Mouse (Mus musculus) heart, adult 11 months (tissue): ENCODE results near the gene Mettl13.
A peak's percentile ranks its signal among the peaks of the same experiment; 100 is the strongest.

Experiments
- DNase-seq: peaks from one replicate; pipeline ENCODE4 v3.0.0; 2022

Gene Mettl13

DNA sequence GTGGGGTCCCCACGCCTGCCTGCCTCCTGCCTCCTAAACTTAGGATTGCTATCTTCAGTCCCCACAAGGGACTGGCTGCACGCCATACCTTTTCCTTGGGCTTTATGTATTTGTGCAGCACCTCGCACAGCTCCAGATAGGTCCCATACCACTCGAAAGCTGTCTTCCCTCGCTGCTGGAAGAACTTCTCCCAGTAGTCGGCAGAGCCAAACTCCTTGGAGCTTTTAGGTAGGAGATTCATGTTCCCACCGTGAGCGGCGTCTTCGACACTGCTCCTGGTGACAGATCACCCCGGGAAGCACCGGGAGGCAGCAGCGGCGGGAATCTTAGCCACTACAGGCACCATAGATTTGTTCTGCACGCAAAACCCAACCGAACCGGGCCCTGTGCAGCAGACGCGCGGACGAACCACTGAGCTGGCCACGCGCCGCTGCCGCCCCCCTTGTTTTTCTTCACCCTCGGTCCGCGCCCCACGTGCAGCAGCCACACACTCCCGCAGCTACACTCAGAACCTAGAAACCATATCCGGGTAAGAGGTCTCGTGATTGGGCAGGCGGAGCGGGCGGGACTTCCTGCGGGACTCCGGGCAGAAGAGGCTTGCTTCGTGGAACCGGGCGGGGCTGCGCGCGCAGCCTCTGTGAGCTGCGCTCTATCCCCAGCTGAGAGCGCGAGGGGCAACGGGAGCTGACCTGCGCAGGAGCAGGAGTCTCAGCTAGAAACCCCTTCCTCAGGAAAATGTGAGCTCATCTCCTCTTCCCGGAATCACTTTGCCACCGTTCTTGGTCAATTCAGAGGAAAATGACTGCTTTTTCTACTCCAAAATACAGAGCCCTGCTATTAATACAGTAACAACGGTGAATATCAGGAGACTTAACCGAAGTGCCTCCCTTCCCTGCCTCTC lies at the start of gene Mettl13:
Mettl13 (minus strand) TSS at position 536 of the 901 bp plus-strand sequence.
- peak; percentile 99 for DNase-seq

DNA sequence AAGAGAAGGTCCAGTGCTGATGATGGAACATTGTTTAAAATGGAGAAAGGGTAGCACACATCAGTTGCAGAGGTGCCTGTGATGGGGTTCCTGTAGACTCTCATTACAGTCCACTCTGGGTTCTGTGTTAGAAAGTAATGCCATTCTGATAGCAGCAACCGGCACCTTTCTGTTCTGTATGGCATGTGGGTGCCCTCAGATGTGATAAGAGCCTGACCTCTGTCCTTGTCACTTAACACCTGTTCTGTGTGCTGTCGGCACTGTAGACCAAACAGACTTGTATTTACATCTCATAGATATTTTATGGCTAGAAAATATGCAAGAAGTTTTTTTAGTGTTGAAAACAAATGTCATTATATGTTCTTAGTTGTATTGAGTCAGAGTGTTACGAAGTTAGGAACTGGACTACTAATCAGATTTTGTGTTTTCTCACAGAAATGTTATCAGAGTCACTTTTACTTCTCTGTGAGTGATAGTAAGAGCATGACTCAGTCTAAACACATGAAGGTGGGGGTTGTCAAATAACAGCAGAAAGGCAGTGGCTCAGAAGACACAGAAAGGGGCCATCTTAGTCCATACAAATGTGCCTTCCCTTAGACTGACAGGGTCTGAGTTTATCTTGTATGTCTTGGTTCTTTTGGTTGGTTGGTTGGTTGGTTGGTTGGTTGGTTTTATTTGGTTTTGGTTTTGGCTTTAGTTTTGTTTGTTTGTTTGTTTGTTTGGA lies 49.2 kb upstream of the Mettl13 start:
- DNase-seq = peak; percentile 49

DNA sequence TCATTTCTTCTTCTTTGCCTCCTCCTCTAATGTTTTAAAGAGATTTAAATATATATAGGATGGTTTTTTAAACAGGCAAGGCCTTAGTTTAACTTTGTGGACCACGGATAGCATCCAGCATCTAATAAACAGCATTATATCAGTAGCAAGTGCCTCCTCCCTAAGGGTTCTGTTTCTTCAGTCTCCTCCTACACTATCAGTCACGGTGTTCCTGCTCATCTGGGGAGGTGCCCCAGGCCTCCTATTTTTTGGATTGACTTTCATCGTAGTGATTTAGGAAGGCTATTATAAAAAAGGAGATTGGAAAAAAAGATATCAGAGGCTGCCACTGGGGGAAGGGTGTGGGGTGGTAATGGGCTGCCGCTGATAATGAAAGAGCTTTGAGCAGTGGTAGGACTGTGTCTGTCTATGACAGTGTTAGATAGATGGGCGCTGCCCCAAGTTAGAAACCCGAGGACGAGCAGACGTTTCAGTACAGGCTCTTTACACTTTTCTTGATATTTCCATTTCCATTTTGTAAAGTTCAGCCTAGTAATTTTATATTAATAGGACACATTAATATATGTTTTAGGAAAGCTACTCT lies 42.2 kb upstream of the Mettl13 start:
- DNase-seq = peak; percentile 50

DNA sequence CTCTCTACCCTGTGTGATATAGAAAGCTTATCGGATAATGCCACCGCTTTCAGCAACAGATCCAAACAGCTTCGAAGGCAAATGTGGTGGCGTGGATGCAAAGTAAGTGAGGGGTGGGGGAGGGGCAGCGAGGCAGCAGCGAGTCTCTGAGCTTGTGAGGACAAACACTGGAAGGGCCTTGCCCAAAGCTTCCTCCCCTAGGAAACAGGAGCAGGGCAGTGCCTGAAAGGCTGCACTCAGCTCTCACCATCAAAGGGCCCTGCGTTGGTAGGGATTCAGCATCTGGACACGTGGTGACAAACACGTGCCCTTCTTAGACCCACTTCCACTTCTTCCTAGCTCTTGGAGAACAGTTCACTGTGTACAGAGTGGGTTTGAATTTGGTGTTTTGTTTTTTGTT lies 41.1 kb upstream of the Mettl13 start:
- peak; percentile 92 for DNase-seq

DNA sequence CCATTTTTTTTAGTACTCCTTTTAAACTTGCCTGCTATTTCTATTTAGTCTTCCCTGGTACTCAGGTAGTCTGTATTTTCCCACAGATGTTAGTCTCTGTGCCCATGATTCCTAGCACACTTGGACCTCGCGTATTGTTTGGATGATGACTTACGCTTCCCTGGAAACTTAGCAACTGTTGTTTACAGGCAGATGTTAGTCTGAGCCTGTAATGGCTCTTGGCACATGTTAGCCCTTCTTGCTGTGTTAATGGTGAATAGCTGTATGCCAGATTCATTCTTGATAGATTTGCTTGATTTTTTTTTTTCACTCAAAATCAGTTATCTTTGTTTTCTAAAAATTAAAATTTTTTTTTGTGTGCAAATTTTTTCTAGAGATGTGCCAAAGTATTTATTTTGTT lies 40.3 kb upstream of the Mettl13 start:
- DNase-seq = peak; percentile 74

DNA sequence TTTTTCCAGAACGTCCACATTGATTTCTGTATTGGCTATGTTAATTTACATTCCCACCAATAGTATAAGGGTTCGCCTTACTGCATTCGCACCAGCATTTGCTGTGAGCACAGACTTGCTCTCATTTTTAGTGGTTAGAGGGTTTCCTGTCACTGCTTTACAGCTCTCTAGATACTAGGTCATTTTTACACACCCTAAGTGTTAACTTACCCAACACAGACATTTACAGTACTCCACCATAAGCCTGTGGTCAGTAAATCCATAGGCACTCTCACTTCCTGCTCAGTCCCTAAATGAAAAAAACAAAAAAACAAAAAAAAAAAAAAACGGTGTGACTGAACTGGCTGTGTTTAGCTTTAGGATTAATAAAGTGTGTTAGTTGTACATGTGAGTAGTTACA lies 37.9 kb upstream of the Mettl13 start:
- peak; percentile 7 for DNase-seq

DNA sequence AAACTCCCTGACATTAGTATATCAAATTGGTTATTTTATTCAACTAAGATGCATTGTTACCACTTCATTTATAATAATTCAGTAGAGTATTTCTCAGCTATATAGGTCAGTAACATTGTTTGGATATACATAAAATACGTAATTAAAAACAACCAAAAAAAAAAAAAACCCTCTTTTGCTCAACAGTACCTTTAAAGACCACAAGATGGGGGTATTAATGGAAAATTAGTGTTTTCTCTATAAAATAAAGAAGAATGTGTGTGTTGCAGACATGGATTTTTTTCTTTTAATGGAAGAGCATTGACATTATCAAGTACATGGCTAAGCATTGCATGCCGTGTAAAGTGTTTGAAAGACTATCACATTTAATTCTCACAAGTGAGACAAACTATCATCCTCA lies 34.5 kb upstream of the Mettl13 start:
- no peak for DNase-seq

DNA sequence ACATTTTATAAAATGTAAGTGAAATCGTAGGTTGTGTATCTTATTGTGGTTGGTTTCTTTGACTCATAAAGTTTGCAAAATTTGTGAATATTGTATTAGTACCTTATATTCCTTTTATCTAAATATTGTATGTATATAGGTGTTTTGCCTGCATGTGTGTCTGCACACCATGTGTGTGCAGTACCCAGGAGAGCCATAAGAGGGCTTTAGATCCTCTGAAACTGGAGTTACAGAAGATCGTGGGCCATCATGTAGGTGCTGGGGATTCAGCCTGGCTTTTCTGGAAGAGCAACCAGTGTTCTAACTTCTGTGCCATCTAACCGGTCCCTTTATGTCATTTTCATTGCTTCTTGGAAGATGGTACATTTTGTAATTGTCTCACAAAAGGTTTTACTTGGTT lies 26.7 kb upstream of the Mettl13 start:
- DNase-seq = no peak

DNA sequence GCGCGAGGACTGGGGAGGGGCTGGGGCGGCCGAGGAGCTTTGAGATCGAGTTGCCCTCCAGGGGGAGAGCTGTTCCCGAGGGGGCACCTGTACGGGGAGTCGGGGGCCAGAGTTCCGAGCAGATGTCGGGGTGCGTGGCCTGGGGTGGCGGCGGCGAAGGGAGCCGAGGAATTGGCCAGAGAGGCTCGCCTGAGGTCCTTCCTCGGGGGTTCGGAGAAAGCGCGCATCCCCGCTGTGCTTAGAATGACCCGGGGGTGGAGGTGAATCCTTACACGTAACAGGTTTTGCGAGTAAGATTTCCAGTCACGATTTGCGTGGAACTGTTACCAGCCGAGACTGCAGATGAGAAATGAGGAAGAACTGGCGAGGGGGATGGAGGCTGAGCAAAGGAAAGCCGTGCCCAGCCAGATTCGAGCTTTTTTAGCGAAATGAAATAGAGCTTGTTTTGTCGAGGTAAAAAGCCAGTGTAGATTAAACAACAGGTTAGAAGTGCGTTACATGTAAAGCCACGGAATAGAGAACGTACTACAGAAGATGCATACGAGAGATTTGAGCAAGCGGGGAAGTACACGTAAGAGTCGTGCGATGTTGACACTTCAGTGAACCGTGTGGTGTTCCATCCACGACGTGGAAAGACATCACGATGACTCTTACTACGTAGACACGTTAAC lies 22.7 kb upstream of the Mettl13 start:
- no peak for DNase-seq

DNA sequence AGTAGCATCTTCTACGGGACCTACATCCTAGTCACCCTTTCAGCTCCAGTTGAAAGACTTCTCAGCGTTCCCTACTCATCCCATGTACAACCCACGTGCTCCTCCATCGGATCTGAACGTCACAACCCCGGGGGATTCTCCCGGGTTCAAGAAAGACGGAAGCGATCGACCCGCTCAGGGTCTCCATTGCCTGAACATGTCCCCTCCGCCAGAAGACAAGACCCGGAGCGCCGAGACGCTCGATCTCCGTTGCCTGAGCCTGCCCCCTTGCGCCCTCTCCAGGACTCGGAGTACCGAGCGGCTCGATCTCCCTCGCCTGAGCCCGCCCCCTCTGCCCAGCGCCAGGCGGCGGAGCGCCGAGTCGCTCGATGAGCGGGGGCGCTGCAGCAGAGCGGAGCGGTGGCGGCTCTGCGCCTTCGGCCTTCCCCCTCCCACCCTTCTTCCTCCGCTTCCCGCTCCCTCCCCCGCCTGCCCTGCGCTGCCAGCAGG lies 22.0 kb upstream of the Mettl13 start, which contains the start of gene Vamp4:
Vamp4 (plus strand) TSS at position 256 of the 489 bp plus-strand sequence.
- DNase-seq = peak; percentile 99

DNA sequence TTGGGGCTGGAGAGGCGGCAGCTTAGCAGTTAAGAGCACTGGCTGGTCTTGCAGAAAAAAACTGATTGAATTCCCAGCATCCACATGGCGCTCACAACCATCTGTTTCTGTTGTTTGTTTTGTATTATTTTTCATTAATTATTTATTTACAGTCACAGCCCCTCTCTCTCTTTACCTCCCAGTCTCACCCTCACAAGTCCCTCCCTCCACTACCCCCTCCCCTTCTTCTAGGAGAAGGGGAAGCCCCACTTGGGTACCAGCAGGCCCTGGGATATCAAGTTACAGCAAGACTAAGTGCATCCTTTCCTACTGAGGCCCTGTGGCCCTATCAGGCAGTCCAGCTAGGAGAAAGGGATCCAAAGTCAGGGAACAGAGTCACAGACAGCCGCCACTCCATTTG lies 19.0 kb upstream of the Mettl13 start:
- DNase-seq = peak; percentile 67

DNA sequence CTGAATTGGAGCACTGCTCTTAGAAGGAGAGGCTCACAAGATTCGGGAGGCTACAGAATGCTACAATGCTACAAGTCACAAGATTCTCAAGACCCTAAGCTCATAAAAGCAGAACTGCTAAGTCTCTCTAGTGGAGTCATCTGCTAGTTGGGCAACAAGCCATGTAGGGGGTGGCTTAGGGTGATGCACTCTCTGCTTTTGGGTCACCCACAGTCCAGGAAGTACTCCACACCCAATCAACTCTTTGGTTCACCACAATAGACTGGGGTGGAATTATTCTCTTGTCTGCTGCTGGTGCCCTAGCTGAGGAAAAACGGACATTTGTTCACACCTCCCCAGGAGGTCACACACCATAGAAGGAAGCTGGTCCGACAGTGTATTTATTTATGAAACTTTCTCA lies 16.6 kb upstream of the Mettl13 start:
- DNase-seq = peak; percentile 96

DNA sequence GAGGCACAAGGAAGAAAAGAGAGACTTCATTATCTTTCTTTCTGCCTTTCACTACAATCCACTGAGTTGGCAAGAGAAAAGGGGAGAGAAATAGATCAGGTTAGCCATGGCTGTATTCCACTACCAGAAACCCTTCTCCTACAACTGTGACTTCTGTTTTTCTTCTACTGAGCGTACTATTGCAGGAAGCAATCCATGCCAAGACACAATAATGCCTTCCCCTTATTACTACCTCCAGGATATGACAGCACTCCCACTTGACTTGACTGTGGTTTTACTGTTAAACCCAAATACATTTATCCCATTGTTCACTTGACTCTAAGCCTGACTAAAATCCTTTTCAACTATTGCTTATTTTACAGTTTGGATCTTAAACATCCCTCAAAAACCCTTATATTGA lies 14.9 kb upstream of the Mettl13 start:
- peak; percentile 79 for DNase-seq

DNA sequence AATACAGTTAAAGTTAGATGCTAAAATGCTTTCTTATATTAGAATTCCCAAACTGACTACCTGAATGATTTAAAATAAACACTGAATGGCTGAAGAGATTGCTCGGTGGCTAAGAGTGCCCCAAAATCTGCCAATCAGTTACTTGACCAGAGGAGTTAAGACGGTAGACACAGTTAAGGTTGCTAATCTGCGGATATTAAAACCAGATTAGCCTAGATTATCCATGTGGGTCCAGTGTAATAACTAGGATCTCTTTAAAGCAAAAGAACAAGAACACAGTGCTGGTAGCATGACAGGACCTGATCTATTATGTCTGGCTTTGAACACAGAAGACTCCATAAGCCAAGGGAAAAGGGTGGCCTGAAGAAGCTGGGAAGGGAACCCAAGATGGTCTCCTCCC lies 5.8 kb upstream of the Mettl13 start:
- DNase-seq = peak; percentile 2

DNA sequence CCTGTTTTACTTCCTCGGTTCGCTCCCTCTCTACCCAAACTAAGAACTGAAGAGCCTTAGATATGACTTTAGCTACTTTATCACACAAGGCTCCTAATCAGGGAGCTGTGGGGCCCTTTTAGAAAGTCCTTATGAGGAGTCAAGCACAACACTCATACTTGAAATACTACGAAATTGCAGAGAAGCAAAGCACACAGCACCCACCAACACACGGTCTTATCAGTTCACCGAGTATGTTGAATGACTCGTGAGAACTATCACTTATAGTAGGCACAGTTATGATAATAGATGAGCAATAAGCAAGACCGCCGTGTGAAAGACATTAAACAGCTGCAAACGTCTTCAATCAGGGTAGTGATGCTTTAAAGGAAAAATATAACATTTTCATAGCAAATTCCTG lies 4.6 kb upstream of the Mettl13 start:
- peak; percentile 7 for DNase-seq

DNA sequence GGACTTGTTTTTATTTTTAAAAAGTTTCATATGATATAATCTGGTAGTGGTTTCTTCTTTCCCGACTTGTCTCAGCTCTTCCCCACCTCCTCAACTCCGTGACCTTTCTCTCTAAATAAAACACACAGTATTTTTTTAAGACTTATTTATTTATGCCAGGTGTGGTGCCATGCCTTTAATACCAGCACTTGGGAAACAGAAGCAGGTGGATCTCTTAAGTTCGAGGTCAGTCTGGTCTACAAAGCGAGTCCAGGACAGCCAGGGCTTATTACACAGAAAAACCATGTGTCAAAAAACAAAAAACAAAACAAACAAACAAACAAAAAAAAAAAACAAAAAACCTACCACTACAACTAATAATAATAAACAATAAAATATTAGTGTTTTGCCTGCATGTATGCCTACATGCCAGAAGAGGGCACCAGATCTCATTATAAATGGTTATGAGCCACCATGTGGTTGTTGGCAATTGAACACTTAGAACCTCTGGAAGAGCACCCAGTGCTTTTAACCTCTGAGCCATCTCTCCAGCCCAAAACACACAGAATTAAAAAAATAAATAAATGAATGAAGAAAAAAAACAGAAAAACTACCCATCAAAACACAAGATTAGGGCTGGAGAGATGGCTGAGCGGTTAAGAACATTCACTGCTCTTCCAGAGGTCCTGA lies 1.4 kb upstream of the Mettl13 start:
- DNase-seq = peak; percentile 84

DNA sequence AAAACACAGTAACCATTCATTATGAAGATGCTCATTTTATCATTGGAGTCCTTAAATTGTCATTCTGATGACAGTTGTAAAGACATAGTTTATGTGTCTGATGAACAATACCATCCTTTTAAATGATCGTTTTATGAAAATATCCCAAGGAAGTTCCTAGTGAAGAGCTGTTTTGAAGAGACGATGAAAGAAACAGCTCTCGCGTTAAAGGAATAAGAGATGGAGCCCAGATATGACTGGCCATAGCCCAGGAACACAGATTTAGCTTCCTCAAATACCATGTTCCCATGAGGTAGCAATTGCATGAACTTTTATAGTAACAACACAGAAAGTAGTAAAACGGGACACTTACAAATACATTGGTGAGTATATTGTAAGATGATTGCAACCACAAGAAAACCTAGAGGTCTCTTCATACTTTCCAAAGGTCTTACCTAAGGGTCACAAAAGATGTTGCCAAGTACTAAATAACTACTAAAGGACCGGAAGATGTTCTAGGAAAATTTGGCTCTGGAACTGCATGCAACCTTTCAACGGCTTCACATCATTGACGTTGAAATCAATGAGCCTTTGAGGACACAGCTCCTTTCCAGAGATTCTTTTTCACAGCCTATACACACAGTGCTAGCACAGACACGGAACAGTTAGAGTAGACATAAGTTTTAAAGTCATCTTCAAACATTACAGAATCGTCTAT lies 714 bp upstream of the Mettl13 start:
- peak; percentile 46 for DNase-seq

DNA sequence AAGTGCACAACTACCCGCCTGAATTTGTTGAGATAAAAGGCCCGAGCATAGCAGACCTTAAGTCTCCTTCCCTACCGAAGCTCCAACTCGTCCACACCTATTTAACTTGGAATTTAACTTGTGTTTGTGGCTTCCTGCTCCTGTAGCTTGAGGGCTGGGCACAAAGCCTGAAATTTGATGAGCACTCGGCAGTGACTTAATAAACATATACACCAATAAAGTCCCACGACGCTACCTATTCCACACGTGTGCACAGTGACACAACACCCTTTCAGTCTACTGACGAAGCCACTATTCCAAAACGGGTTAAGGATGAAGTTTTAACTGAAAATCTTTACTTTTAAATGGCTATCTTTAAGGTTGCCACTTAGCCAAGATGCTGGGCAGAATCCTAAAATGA lies 744 bp downstream of the Mettl13 start:
- peak; percentile 60 for DNase-seq

DNA sequence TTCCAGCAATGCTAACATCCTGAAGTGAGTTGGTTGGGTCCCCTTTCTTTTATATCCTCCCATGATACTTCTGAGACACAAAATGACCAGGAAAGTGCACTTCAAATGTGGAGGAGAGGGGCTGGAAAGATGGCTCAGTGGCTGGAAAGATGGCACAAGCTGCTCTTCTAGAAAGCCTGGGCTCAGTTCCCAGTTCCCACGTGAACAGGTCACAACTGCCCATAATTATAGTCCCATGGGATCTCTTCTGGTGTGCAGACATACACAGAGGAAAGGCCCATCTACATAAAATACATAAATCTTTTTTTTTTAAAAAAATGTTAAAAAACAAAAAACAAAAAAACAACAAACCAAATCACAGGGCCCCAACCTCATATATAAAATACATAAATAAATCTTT lies 5.1 kb downstream of the Mettl13 start:
- peak; percentile 66 for DNase-seq

DNA sequence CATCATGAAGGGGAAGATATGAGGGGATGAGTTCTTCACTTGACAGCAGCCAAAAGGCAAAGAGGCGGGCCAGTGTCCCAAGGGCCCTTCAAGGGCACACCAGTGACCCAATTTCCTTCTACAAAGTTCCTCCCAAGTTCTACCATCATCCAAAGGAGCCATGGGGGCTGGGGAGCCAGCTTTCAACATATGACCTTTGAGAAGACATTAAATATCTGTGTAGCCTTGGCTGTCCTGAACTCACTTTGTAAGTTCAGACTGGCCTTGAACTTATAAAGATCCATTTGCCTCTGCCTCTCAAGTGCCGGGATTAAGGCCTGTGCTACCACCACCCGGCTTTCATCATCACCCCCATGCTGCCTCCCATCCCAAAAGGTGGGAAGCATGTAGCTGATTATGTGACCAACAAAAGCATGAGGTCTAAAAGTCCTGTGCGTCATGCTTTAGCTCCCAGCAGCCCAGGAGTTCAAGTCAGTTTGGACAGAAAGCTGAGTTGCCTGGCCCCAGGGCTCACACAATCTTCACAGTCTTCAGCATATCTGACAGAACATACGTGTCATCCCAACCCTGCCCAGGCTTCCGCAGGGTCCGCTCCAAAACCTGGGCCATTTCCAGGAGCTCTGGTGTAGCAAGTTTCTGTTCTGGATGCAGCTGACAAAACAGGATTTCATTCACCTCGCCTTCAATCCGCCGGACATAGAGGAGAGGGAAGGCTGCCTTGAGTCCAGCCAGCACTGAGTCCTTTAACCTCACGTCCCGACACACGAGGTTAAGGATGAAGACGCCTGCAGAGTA lies 14.4 kb downstream of the Mettl13 start:
- DNase-seq = no peak

DNA sequence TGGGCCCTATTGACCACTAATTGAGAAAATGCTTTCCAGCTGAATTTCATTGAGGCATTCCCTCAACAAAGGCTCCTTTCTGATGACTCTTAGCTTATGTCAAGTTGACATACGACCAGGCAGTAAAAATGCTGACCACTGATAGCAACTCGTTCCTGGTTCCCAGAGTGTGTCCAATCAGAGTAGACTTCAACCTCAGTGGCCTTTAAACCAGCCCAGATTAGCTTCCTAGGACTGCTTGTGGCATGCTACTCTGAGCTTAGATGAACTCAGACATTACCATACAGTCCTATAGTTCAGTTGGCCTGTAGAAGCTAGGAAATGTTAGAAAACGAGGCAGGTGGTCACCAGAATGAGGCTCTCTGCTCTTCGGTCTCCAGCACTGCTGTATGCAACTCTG lies 16.0 kb downstream of the Mettl13 start:
- DNase-seq = no peak
